Mouse (Mus musculus): ENCODE measurements at regions not wholly inside any gene's neighbourhood (a gene's known extent, or its start where the extent isn't known, plus 50 kb on each side); places are given as distances from the start of the nearest gene placed in this dataset.

GRCm38 (mm10) chr15:43803342-43803741 lies 3669.2 kb downstream of the 9330182O14Rik start:
- DNase-seq, result no peak

All from kidney, postnatal 25 days (tissue).